Mouse (Mus musculus): ENCODE measurements at regions not wholly inside any gene's neighbourhood (a gene's known extent, or its start where the extent isn't known, plus 50 kb on each side); places are given as distances from the start of the nearest gene placed in this dataset.

DNA sequence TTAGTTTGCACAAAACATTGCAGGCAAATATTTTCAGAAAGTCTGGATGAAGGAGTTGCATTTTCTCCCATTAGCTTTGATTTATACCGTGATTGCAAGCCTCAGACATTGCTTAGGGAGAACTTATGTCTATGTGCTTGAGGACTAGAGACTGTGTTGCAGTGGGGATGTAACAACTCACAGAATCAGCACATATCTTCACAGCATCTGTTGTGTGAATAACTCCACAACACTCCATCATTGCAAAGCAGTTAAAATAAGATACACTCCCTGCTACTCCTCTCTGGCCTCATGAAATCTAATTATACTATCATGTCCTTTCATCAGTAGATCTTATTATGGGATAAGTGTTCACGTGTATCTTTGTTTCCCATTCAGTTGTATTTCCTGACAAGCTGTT is 601.5 kb upstream of the Got2 start:
- no peaks in the 10 kb centered on the region for H3K4me1 ChIP-seq (ENCODE audit: control insufficient read depth, insufficient read depth, low read length)
- H3K36me3 ChIP-seq (ENCODE audit: control insufficient read depth, insufficient read depth, low read length), result no peaks in the 10 kb centered on the region
- H3K27me3 ChIP-seq (ENCODE audit: control insufficient read depth, insufficient read depth, low read length), result no peaks in the 10 kb centered on the region

DNA sequence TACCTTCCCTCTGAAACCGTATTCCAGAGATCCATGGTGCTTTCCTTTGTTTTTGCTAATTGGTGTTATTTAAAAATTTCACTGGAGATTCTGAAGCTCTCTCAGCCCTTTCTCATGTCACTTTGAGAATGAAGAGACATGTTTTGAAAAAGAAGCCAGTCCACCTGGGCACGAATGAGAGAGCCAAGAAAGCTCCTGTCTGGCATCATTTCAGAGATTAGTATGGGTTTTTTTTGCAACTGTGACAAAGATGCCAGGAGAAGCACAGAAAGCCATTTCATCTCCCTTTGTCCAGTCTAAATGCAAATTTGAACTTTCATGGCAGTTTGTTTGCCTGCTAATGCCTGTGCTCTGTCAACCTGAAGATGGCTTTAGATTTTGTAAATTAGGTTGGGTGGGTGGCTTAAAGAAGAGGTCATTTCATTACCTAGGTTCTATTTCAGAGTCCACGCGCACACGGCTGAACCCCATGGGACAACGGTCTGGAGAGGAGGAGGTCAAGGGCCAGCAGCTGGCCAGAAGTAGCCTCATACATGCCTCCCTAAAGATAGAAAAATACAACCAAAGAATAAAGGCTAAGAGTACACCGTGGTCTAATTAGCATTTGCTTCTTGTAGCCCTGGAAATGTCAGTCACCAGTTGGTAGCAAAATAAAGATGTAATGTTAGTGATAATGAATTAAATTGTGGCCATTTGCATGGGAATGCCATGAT is 600.5 kb upstream of the Got2 start:
- H3K4me3 ChIP-seq (ENCODE audit: control insufficient read depth, low read depth, low read length), result no peak overlapping the region
- no peaks in the 10 kb centered on the region for H3K27me3 ChIP-seq (ENCODE audit: control insufficient read depth, insufficient read depth, low read length)
- TF ChIP-seq CTCF (IDR thresholded peaks at IDR 0.05; ENCODE audit: control insufficient read depth, insufficient read depth, insufficient replicate concordance, low read depth, low read length) (no peak), POLR2A (IDR thresholded peaks at IDR 0.05; ENCODE audit: control insufficient read depth, low read depth, low read length) (no peak)
- H3K4me1 ChIP-seq (ENCODE audit: control insufficient read depth, insufficient read depth, low read length), result no peaks in the 10 kb centered on the region
- no peak overlapping the region for H3K27ac ChIP-seq (ENCODE audit: control insufficient read depth, insufficient read depth, low read depth, low read length)
- no peaks in the 10 kb centered on the region for H3K36me3 ChIP-seq (ENCODE audit: control insufficient read depth, insufficient read depth, low read length)

More for the DNA sequence above, 601.5 kb upstream of the Got2 start:
- no peak for TF ChIP-seq POLR2A (IDR thresholded peaks at IDR 0.05; ENCODE audit: control insufficient read depth, low read depth, low read length)
- Histone ChIP-seq H3K4me3 (ENCODE audit: control insufficient read depth, low read depth, low read length) (no peak overlapping the region), H3K27ac (ENCODE audit: control insufficient read depth, insufficient read depth, low read depth, low read length) (no peak overlapping the region)

DNA sequence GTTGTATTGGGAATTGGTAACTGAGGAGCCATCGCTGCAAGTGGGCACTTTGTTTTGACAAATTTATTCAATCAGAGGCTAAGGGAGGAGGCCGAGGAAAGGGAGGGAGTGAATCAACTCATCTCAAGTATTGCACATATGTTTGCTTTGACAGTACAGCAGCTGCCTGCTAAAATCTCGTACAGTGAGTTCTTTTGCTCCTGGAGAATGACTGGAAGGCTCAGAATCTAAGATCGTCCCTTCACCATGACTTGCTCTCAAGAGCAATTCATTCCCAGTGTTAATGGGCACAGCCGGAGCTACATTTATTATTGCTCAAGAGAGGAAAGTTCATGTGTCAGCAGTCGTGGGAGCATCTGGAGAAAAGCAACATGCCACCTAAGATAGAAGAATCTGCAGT is 567.6 kb upstream of the Got2 start:
- no peak for TF ChIP-seq POLR2A (IDR thresholded peaks at IDR 0.05; ENCODE audit: control insufficient read depth, low read depth, low read length)
- TF ChIP-seq CTCF (IDR thresholded peaks at IDR 0.05; ENCODE audit: control insufficient read depth, insufficient read depth, insufficient replicate concordance, low read depth, low read length), result no peak
- Histone ChIP-seq H3K4me3 (ENCODE audit: control insufficient read depth, low read depth, low read length) (no peak overlapping the region), H3K27me3 (ENCODE audit: control insufficient read depth, insufficient read depth, low read length) (no peaks in the 10 kb centered on the region), H3K27ac (ENCODE audit: control insufficient read depth, insufficient read depth, low read depth, low read length) (no peak overlapping the region), H3K36me3 (ENCODE audit: control insufficient read depth, insufficient read depth, low read length) (no peaks in the 10 kb centered on the region), H3K4me1 (ENCODE audit: control insufficient read depth, insufficient read depth, low read length) (no peaks in the 10 kb centered on the region)

DNA sequence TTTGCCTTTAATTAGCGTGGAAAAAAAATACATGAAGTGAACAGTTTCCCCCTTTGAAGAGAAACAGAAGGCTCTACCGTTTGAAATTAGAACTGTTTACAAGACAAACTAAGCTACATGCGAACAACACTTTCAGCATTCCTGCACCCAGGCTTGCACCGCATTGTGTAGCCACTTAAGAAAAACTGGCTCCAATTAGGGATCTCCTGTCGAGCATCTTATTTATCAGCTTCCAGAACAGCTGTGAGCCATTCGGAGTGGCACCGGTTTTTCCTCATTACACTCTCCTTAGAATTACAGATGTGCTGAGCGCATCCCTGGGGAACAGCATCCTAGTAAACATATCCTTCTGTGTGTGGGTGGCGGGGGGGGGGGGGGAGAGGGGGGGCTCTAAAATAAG is 567.0 kb upstream of the Got2 start:
- Histone ChIP-seq H3K36me3 (ENCODE audit: control insufficient read depth, insufficient read depth, low read length) (no peaks in the 10 kb centered on the region), H3K4me1 (ENCODE audit: control insufficient read depth, insufficient read depth, low read length) (no peaks in the 10 kb centered on the region), H3K27ac (ENCODE audit: control insufficient read depth, insufficient read depth, low read depth, low read length) (no peak overlapping the region), H3K4me3 (ENCODE audit: control insufficient read depth, low read depth, low read length) (no peak overlapping the region), H3K27me3 (ENCODE audit: control insufficient read depth, insufficient read depth, low read length) (no peaks in the 10 kb centered on the region)
- TF ChIP-seq POLR2A (IDR thresholded peaks at IDR 0.05; ENCODE audit: control insufficient read depth, low read depth, low read length), result no peak

DNA sequence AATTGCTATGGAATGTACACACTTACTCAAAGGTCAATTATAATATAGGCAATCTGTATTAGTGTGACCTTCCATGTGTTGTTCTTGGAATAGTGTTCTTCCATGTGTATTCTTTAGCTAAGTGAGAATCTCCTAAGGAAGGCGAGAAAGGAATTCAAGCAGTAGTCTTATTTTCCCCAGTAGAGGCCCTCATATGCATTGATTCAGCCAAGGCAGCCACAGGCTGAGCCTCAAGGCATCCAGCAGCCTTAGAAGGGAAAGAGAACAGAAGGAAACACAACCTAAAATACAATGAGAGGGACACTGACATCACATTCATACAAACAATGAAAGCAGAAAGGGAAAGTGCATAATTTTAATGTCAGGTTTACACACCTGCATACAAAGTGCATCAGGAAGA is 541.4 kb upstream of the Got2 start:
- Histone ChIP-seq H3K27me3 (ENCODE audit: control insufficient read depth, insufficient read depth, low read length) (no peaks in the 10 kb centered on the region), H3K4me3 (ENCODE audit: control insufficient read depth, low read depth, low read length) (no peak overlapping the region), H3K27ac (ENCODE audit: control insufficient read depth, insufficient read depth, low read depth, low read length) (no peak overlapping the region), H3K36me3 (ENCODE audit: control insufficient read depth, insufficient read depth, low read length) (no peaks in the 10 kb centered on the region), H3K4me1 (ENCODE audit: control insufficient read depth, insufficient read depth, low read length) (no peaks in the 10 kb centered on the region)
- TF ChIP-seq POLR2A (IDR thresholded peaks at IDR 0.05; ENCODE audit: control insufficient read depth, low read depth, low read length) (no peak), CTCF (IDR thresholded peaks at IDR 0.05; ENCODE audit: control insufficient read depth, insufficient read depth, insufficient replicate concordance, low read depth, low read length) (no peak)

DNA sequence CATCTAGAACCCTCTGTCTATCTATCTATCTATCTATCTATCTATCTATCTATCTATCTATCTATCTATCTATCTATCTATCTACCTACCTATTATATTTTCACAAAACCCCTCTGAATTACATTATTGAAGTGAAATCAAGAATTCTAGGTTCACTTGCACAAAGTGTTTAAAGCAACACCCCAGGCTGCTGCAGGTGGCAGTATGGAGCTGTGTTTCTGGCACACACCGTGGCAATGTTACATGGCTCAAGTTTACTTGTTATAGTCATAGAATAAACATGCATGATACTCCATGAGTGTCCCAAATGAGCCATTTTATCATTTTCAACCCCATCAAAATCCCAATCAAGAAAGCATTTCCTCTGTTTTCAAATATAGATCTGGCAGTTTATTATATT is 538.6 kb upstream of the Got2 start:
- no peaks in the 10 kb centered on the region for H3K4me1 ChIP-seq (ENCODE audit: control insufficient read depth, insufficient read depth, low read length)
- TF ChIP-seq POLR2A (IDR thresholded peaks at IDR 0.05; ENCODE audit: control insufficient read depth, low read depth, low read length) (no peak), CTCF (IDR thresholded peaks at IDR 0.05; ENCODE audit: control insufficient read depth, insufficient read depth, insufficient replicate concordance, low read depth, low read length) (no peak; the same call in 1 of the 2 replicates)
- no peaks in the 10 kb centered on the region for H3K36me3 ChIP-seq (ENCODE audit: control insufficient read depth, insufficient read depth, low read length)
- H3K4me3 ChIP-seq (ENCODE audit: control insufficient read depth, low read depth, low read length), result no peak overlapping the region
- H3K27ac ChIP-seq (ENCODE audit: control insufficient read depth, insufficient read depth, low read depth, low read length), result no peak overlapping the region
- H3K27me3 ChIP-seq (ENCODE audit: control insufficient read depth, insufficient read depth, low read length), result no peaks in the 10 kb centered on the region

DNA sequence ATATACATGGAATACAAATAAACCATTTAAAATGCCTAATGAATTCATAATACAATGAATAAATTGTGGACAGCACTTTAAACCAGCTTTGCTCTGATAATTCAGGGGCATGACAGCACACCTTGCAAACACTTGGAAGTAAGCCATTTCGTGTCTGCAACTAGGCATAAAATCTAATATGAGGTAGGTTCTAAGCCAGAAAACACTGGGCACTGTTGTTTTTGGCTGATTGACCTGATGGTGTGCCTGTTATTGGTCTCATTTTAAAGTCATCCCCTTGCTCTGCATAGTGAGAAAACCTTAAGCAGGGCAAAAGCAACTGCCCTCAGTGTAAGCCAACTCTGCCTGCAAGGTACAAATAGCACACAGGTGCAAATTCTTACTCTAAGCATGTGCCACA is 521.3 kb upstream of the Got2 start:
- no peak overlapping the region for H3K4me3 ChIP-seq (ENCODE audit: control insufficient read depth, low read depth, low read length)
- H3K27ac ChIP-seq (ENCODE audit: control insufficient read depth, insufficient read depth, low read depth, low read length), result no peak overlapping the region
- no peaks in the 10 kb centered on the region for H3K27me3 ChIP-seq (ENCODE audit: control insufficient read depth, insufficient read depth, low read length)
- H3K36me3 ChIP-seq (ENCODE audit: control insufficient read depth, insufficient read depth, low read length), result no peaks in the 10 kb centered on the region
- H3K4me1 ChIP-seq (ENCODE audit: control insufficient read depth, insufficient read depth, low read length), result no peaks in the 10 kb centered on the region
- no peak for TF ChIP-seq CTCF (IDR thresholded peaks at IDR 0.05; ENCODE audit: control insufficient read depth, insufficient read depth, insufficient replicate concordance, low read depth, low read length)
- TF ChIP-seq POLR2A (IDR thresholded peaks at IDR 0.05; ENCODE audit: control insufficient read depth, low read depth, low read length), result no peak

Data from testis, adult 2 months (tissue).